In the genomic region with DNA sequence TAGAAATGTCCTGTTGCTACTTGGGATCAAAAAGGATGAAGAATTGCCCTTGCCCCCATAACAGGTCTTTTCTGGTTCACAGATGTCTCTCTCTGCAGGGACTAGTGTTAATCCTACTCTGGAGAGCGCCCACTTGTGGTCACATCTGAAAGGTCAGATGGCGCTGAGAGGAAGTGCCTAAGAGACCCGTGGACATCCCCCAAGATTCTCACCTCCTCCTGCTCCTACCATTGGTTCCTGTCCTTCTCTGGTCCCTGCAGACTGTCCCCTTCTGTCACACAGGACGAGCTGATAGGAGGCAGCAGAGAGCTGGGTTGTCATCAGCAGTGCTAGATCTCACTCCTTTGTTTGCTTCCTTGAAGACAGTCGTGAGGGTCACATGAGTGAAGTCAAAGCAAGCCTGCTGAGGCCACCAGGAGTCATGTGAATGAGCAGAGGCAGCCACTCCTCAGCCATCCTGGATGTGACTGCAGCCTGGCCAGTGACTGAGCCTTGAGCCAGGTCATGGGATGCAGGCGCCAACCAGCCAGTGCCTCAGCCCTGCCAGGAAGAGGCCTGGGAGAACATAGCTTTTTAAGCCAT, we compare ENCODE assay signal across 9 mouse cellular contexts.
DNase-seq lines count a peak whose midpoint lies in the region; ATAC-seq lines count a peak whose summit lies in the region.
"Had no signal": no experiment of that assay in that cellular context is flagged by ENCODE, and none has a peak within 500 bp of the region (broad histone marks: within the 10 kb centered on the region; RNA-seq: fewer than 3 reads in every experiment).

No protein-coding gene starts in this region.

- H3K4me3 ChIP-seq in forebrain, embryonic 10.5 days, result no peak overlapping the region
- no peak overlapping the region for H3K4me3 ChIP-seq in forebrain, embryonic 13.5 days
- no peak overlapping the region for H3K4me3 ChIP-seq in midbrain, embryonic 11.5 days (ENCODE audit: low read depth, low read length)
- no peak overlapping the region for H3K4me3 ChIP-seq in midbrain, embryonic 13.5 days (replicated peaks)
- H3K4me3 ChIP-seq in intestine, embryonic 16.5 days (ENCODE audit: low read length), result no peak overlapping the region
- H3K4me3 ChIP-seq: heart, embryonic 13.5 days had no signal

- peak; percentile 42 for DNase-seq in forebrain, embryonic 10.5 days (ENCODE audit: extremely low spot score, low spot score)
- DNase-seq in midbrain, embryonic 11.5 days (ENCODE audit: low spot score, missing footprints), result peak; percentile 93
- peak; percentile 26 for DNase-seq in cerebellum, adult 11-12 months
- DNase-seq in mesoderm, embryonic 11.5 days (ENCODE audit: low read depth, low spot score), result peak; percentile 57
- no peak for DNase-seq in T-cell, adult 2 months (ENCODE audit: low spot score)

- no peak overlapping the region for H3K9ac ChIP-seq in forebrain, embryonic 13.5 days
- H3K9ac ChIP-seq in midbrain, embryonic 11.5 days (ENCODE audit: low read length), result no peak overlapping the region
- H3K9ac ChIP-seq in midbrain, embryonic 13.5 days (replicated peaks), result no peak overlapping the region
- no peak overlapping the region for H3K9ac ChIP-seq in intestine, embryonic 16.5 days (ENCODE audit: low read depth, low read length)
- H3K9ac ChIP-seq: heart, embryonic 13.5 days had no signal

- no peaks in the 10 kb centered on the region; the same call in 1 of the 2 replicates for H3K27me3 ChIP-seq in forebrain, embryonic 10.5 days (ENCODE audit: poor library complexity, severe bottlenecking)
- no peaks in the 10 kb centered on the region for H3K27me3 ChIP-seq in forebrain, embryonic 13.5 days
- H3K27me3 ChIP-seq in midbrain, embryonic 11.5 days (ENCODE audit: control insufficient read depth, insufficient read depth, low read length), result no peaks in the 10 kb centered on the region
- no peaks in the 10 kb centered on the region for H3K27me3 ChIP-seq in midbrain, embryonic 13.5 days
- no peaks in the 10 kb centered on the region for H3K27me3 ChIP-seq in intestine, embryonic 16.5 days (replicated peaks; ENCODE audit: control insufficient read depth, insufficient read depth, low read length)

- H3K9me3 ChIP-seq in forebrain, embryonic 10.5 days, result no peaks in the 10 kb centered on the region
- no peaks in the 10 kb centered on the region for H3K9me3 ChIP-seq in forebrain, embryonic 13.5 days (replicated peaks)
- no peaks in the 10 kb centered on the region for H3K9me3 ChIP-seq in midbrain, embryonic 11.5 days (ENCODE audit: control insufficient read depth, low read length)
- no peaks in the 10 kb centered on the region for H3K9me3 ChIP-seq in midbrain, embryonic 13.5 days
- H3K9me3 ChIP-seq in intestine, embryonic 16.5 days (ENCODE audit: control insufficient read depth, low read length), result no peaks in the 10 kb centered on the region
- H3K9me3 ChIP-seq: heart, embryonic 13.5 days had no signal

- peaks cover 10% of the 10 kb centered on the region; the same call in 1 of the 2 replicates for H3K4me1 ChIP-seq in forebrain, embryonic 10.5 days
- H3K4me1 ChIP-seq in forebrain, embryonic 13.5 days, result no peaks in the 10 kb centered on the region
- H3K4me1 ChIP-seq in midbrain, embryonic 11.5 days (ENCODE audit: control insufficient read depth, insufficient read depth, low read length), result no peaks in the 10 kb centered on the region
- 0 out of 2 replicates have a peak, but pooled peaks cover 4% of the 10 kb centered on the region for H3K4me1 ChIP-seq in midbrain, embryonic 13.5 days (replicated peaks)
- no peaks in the 10 kb centered on the region for H3K4me1 ChIP-seq in intestine, embryonic 16.5 days (ENCODE audit: control insufficient read depth, insufficient read depth, low read length)

- H3K4me2 ChIP-seq in forebrain, embryonic 13.5 days, result no peak overlapping the region
- no peak overlapping the region for H3K4me2 ChIP-seq in midbrain, embryonic 11.5 days
- H3K4me2 ChIP-seq in midbrain, embryonic 13.5 days (replicated peaks), result no peak overlapping the region
- no peak overlapping the region for H3K4me2 ChIP-seq in intestine, embryonic 16.5 days (ENCODE audit: low read depth, low read length)
- H3K4me2 ChIP-seq: heart, embryonic 13.5 days had no signal

- no peaks in the 10 kb centered on the region for H3K36me3 ChIP-seq in forebrain, embryonic 10.5 days (replicated peaks)
- H3K36me3 ChIP-seq in forebrain, embryonic 13.5 days (ENCODE audit: poor library complexity, severe bottlenecking), result no peaks in the 10 kb centered on the region
- no peaks in the 10 kb centered on the region for H3K36me3 ChIP-seq in midbrain, embryonic 11.5 days (ENCODE audit: control insufficient read depth, insufficient read depth, low read length)
- no peaks in the 10 kb centered on the region for H3K36me3 ChIP-seq in midbrain, embryonic 13.5 days
- no peaks in the 10 kb centered on the region for H3K36me3 ChIP-seq in intestine, embryonic 16.5 days (ENCODE audit: control insufficient read depth, insufficient read depth, low read length)
- H3K36me3 ChIP-seq: heart, embryonic 13.5 days had no signal

- 33% methylated on average over 6 of the region's 6 CpGs for WGBS in forebrain, embryonic 10.5 days
- 30% methylated on average over 6 of the region's 6 CpGs for WGBS in forebrain, embryonic 13.5 days
- WGBS in midbrain, embryonic 11.5 days, result 29% methylated on average over 6 of the region's 6 CpGs
- WGBS in midbrain, embryonic 13.5 days, result 28% methylated on average over 6 of the region's 6 CpGs
- WGBS in intestine, embryonic 16.5 days, result 34% methylated on average over 6 of the region's 6 CpGs

- H3K27ac ChIP-seq in forebrain, embryonic 10.5 days, result 0 out of 2 replicates have a peak overlapping the region, but pooled peaks have one; percentile 6
- H3K27ac ChIP-seq in forebrain, embryonic 13.5 days, result no peak overlapping the region
- no peak overlapping the region for H3K27ac ChIP-seq in midbrain, embryonic 11.5 days (ENCODE audit: low read depth, low read length)
- no peak overlapping the region for H3K27ac ChIP-seq in midbrain, embryonic 13.5 days
- no peak overlapping the region for H3K27ac ChIP-seq in intestine, embryonic 16.5 days (ENCODE audit: low read length)
- H3K27ac ChIP-seq: heart, embryonic 13.5 days had no signal

- no peak for ATAC-seq in forebrain, embryonic 13.5 days
- no peak for ATAC-seq in midbrain, embryonic 11.5 days (ENCODE audit: low FRiP score)
- no peak for ATAC-seq in midbrain, embryonic 13.5 days
- ATAC-seq in intestine, embryonic 16.5 days, result peak; percentile 36; the same call in 1 of the 2 replicates
